Mouse (Mus musculus) olfactory bulb, adult 2 months (tissue): Measurements from ENCODE around the gene Zdhhc15. TPM values are rescaled to one million over a fixed set of nuclear protein-coding genes. Genes with fewer than 3 reads are reported as not detected.

Source experiments
- H3K27ac ChIP-seq: fragments of 200-500 bp; 2 replicates; pipeline ENCODE4 v1.5.1; 2012; ENCODE audit warnings: low read depth, low read length; ENCODE audit not compliant: insufficient read depth
- H3K4me1 ChIP-seq: fragments of 200-500 bp; 2 replicates; pipeline ENCODE4 v1.6.1; 2012; ENCODE audit warnings: low read length; ENCODE audit not compliant: control insufficient read depth, insufficient read depth
- H3K4me3 ChIP-seq: fragments of 200-500 bp; 2 replicates; pipeline ENCODE4 v1.5.1; 2012; ENCODE audit warnings: mild to moderate bottlenecking, low read depth, low read length, moderate library complexity; ENCODE audit not compliant: insufficient read depth
- CTCF ChIP-seq: fragments of 200-500 bp; IDR thresholded peaks from 2 replicates; pipeline ENCODE4 v1.5.1; 2012; ENCODE audit warnings: low read depth, mild to moderate bottlenecking, low read length, moderate library complexity; ENCODE audit not compliant: insufficient read depth
- POLR2A ChIP-seq: fragments of 200-500 bp; IDR thresholded peaks from 2 replicates; pipeline ENCODE4 v1.6.1; 2012; ENCODE audit warnings: mild to moderate bottlenecking, low read depth, low read length, moderate library complexity; ENCODE audit not compliant: insufficient read depth
- WGBS: fragments of 180-500 bp; shearing (Covaris S2); methylation state at CpG from one replicate; pipeline ENCODE4 v1.1.7; 2018; 5-methylcytosine and 5-hydroxymethylcytosine counted together
- polyA plus RNA-seq: library from polyadenylated mRNA; stranded (reverse); fragments of >200 nt; gene quantifications from 2 replicates; pipeline ENCODE4 v1.2.4, GENCODE M21; 2012; ENCODE audit warnings: low replicate concordance; ENCODE audit not compliant: missing spikeins, insufficient read depth, insufficient read length

The Zdhhc15 gene
- polyA plus RNA-seq, 1 experiment = not detected

- no peak overlapping the region for H3K4me3 ChIP-seq
- WGBS = 80% methylated on average over 3 of the region's 3 CpGs
- no peak overlapping the region for H3K27ac ChIP-seq
- no peaks in the 10 kb centered on the region for H3K4me1 ChIP-seq
- TF ChIP-seq POLR2A (no peak), CTCF (no peak)
Measured at GRCm38 (mm10) chrX:104567497-104567896, 103.4 kb downstream of the Zdhhc15 start.

GRCm38 (mm10) chrX:104545283-104545682, 125.6 kb downstream of the Zdhhc15 start:
- 100% methylated on average over 1 of the region's 1 CpGs for WGBS
- TF ChIP-seq POLR2A (no peak), CTCF (no peak)
- Histone ChIP-seq H3K4me3 (no peak overlapping the region), H3K27ac (no peak overlapping the region), H3K4me1 (no peaks in the 10 kb centered on the region)

- TF ChIP-seq POLR2A (no peak), CTCF (no peak)
- WGBS = 68% methylated on average over 4 of the region's 4 CpGs
Measured at GRCm38 (mm10) chrX:104543919-104544595, 126.8 kb downstream of the Zdhhc15 start.

GRCm38 (mm10) chrX:104542635-104543034, 128.2 kb downstream of the Zdhhc15 start:
- no peak overlapping the region for H3K4me3 ChIP-seq
- TF ChIP-seq POLR2A = no peak
- TF ChIP-seq CTCF = no peak
- 94% methylated on average over 4 of the region's 4 CpGs for WGBS
- H3K4me1 ChIP-seq = no peaks in the 10 kb centered on the region
- H3K27ac ChIP-seq = no peak overlapping the region

More at GRCm38 (mm10) chrX:104543919-104544595, 126.8 kb downstream of the Zdhhc15 start:
- Histone ChIP-seq H3K27ac (no peak overlapping the region), H3K4me1 (no peaks in the 10 kb centered on the region), H3K4me3 (no peak overlapping the region)

- Histone ChIP-seq H3K4me3 (no peak overlapping the region), H3K4me1 (no peaks in the 10 kb centered on the region), H3K27ac (no peak overlapping the region)
- 83% methylated on average over 5 of the region's 5 CpGs for WGBS
- TF ChIP-seq CTCF (no peak), POLR2A (no peak)
Measured at GRCm38 (mm10) chrX:104501765-104502164, 169.1 kb downstream of the Zdhhc15 start.

- WGBS = 75% methylated on average over 4 of the region's 4 CpGs
- Histone ChIP-seq H3K4me3 (no peak overlapping the region), H3K27ac (no peak overlapping the region), H3K4me1 (no peaks in the 10 kb centered on the region)
- no peak for TF ChIP-seq POLR2A
- TF ChIP-seq CTCF = no peak
Measured at GRCm38 (mm10) chrX:104489626-104490355, 181.1 kb downstream of the Zdhhc15 start.

GRCm38 (mm10) chrX:104488870-104489467, 181.9 kb downstream of the Zdhhc15 start:
- H3K4me1 ChIP-seq = no peaks in the 10 kb centered on the region
- no peak overlapping the region for H3K27ac ChIP-seq
- no peak overlapping the region for H3K4me3 ChIP-seq
- 79% methylated on average over 4 of the region's 4 CpGs for WGBS
- TF ChIP-seq CTCF = no peak

- H3K4me3 ChIP-seq = no peak overlapping the region
- no peak overlapping the region for H3K27ac ChIP-seq
- H3K4me1 ChIP-seq = no peaks in the 10 kb centered on the region
- WGBS = 50% methylated on average over 3 of the region's 3 CpGs
- no peak for TF ChIP-seq POLR2A
- no peak for TF ChIP-seq CTCF
Measured at GRCm38 (mm10) chrX:104488036-104488435, 182.8 kb downstream of the Zdhhc15 start.

Other genes with a start within 250 kb of the Zdhhc15 start
- not detected in 2 replicates for gene Uprt, start 188.2 kb downstream of the Zdhhc15 start, polyA plus RNA-seq
- not detected in 2 replicates for gene Magee2, start 186.2 kb upstream of the Zdhhc15 start, polyA plus RNA-seq